Mouse (Mus musculus) midbrain, embryonic 11.5 days (tissue): ENCODE data around the gene Trim13. TPM values are rescaled to one million over a fixed set of nuclear protein-coding genes. Genes with fewer than 3 reads are reported as not detected.
A peak's percentile ranks its signal among the peaks of the same experiment; 100 is the strongest.
"Not testable (repeated sequence)": the region's sequence is repeated elsewhere in the genome, so short reads cannot be mapped to it uniquely, and the experiment has no call there.

Source experiments
- ATAC-seq: fragments of 200-750 bp; cut with Nextera tagmentation; 2 replicates; pipeline ENCODE4 v1.8.0; 2017; ENCODE audit warnings: moderate TSS enrichment, moderate library complexity; ENCODE audit not compliant: low FRiP score
- DNase-seq: peaks from one replicate; pipeline ENCODE4 v3.0.0; 2015; ENCODE audit warnings: low spot score; ENCODE audit errors: missing footprints
- H3K27ac ChIP-seq: fragments of 300-500 bp; sonication (generic); 2 replicates; pipeline ENCODE4 v1.5.1; 2014; ENCODE audit warnings: low read depth, low read length
- H3K27me3 ChIP-seq: fragments of 300-500 bp; sonication (generic); 2 replicates; pipeline ENCODE4 v1.6.1; 2014; ENCODE audit warnings: mild to moderate bottlenecking, low read length, moderate library complexity, mixed read lengths; ENCODE audit not compliant: control insufficient read depth, insufficient read depth
- H3K36me3 ChIP-seq: fragments of 300-500 bp; sonication (generic); 2 replicates; pipeline ENCODE4 v1.6.1; 2014; ENCODE audit warnings: mild to moderate bottlenecking, low read length, moderate library complexity, mixed read lengths; ENCODE audit not compliant: control insufficient read depth, insufficient read depth
- H3K4me1 ChIP-seq: fragments of 300-500 bp; sonication (generic); 2 replicates; pipeline ENCODE4 v1.6.1; 2014; ENCODE audit warnings: low read length; ENCODE audit not compliant: control insufficient read depth, insufficient read depth
- H3K4me2 ChIP-seq: fragments of 300-500 bp; sonication (generic); 2 replicates; pipeline ENCODE4 v1.6.1; 2014; ENCODE audit warnings: mild to moderate bottlenecking, moderate library complexity
- H3K4me3 ChIP-seq: fragments of 300-500 bp; sonication (generic); 2 replicates; pipeline ENCODE4 v1.5.1; 2014; ENCODE audit warnings: low read depth, low read length
- H3K9ac ChIP-seq: fragments of 300-500 bp; sonication (generic); 2 replicates; pipeline ENCODE4 v1.6.1; 2014; ENCODE audit warnings: low read length
- H3K9me3 ChIP-seq: fragments of 300-500 bp; sonication (generic); 2 replicates; pipeline ENCODE4 v1.6.1; 2016; ENCODE audit warnings: low read length; ENCODE audit not compliant: control insufficient read depth
- WGBS: fragments of 180-500 bp; shearing (Covaris S2); extraction: QIAGEN DNeasy Blood & Tissue Kit; methylation state at CpG from one replicate; pipeline ENCODE4 v1.1.7; 2014; 5-methylcytosine and 5-hydroxymethylcytosine counted together
- polyA plus RNA-seq: library from polyadenylated mRNA; unstranded; fragments of >200 nt; fragmentation: Nextera tagmentation; extraction: Ambion mirVana; gene quantifications from 2 replicates; pipeline ENCODE4 v1.2.1, GENCODE M21; 2014

The Trim13 gene
- polyA plus RNA-seq, 1 experiment from 2014 or later: 28.7 TPM

GRCm38 (mm10) chr14:61604081-61604480 is 6.0 kb downstream of the Trim13 start:
- WGBS: 96% methylated on average over 3 of the region's 3 CpGs
- no peak for ATAC-seq
- Histone ChIP-seq H3K4me1 (peaks cover 3% of the 10 kb centered on the region; the same call in 1 of the 2 replicates), H3K4me2 (no peak overlapping the region), H3K36me3 (no peaks in the 10 kb centered on the region), H3K9ac (no peak overlapping the region), H3K4me3 (no peak overlapping the region), H3K27ac (no peak overlapping the region), H3K27me3 (no peaks in the 10 kb centered on the region), H3K9me3 (no peaks in the 10 kb centered on the region)
- no peak for DNase-seq

GRCm38 (mm10) chr14:61606088-61606487 is 8.0 kb downstream of the Trim13 start:
- H3K4me2 ChIP-seq, H3K27ac ChIP-seq, H3K4me3 ChIP-seq, H3K27me3 ChIP-seq, DNase-seq, H3K9me3 ChIP-seq, ATAC-seq, H3K36me3 ChIP-seq, H3K4me1 ChIP-seq, H3K9ac ChIP-seq: not testable (repeated sequence)
- WGBS: 84% methylated on average over 2 of the region's 2 CpGs

GRCm38 (mm10) chr14:61607157-61607556 is 9.1 kb downstream of the Trim13 start, which contains the start of gene Kcnrg:
Kcnrg (plus strand) TSS chr14:61607457.
- Histone ChIP-seq H3K9ac (no peak within 1 kb of the TSS), H3K4me2 (no peak within 1 kb of the TSS), H3K36me3 (no peaks in the 10 kb centered on the region), H3K4me3 (no peak within 1 kb of the TSS), H3K27me3 (no peaks in the 10 kb centered on the region), H3K9me3 (no peaks in the 10 kb centered on the region), H3K4me1 (no peaks in the 10 kb centered on the region), H3K27ac (no peak within 1 kb of the TSS)
- ATAC-seq: no peak
- 90% methylated on average over 3 of the region's 3 CpGs for WGBS
- no peak for DNase-seq

- H3K9ac ChIP-seq: no peak overlapping the region
- 94% methylated on average over 5 of the region's 5 CpGs for WGBS
- H3K27ac ChIP-seq: no peak overlapping the region
- H3K9me3 ChIP-seq: no peaks in the 10 kb centered on the region
- H3K4me1 ChIP-seq: no peaks in the 10 kb centered on the region
- no peak overlapping the region for H3K4me3 ChIP-seq
- DNase-seq: no peak
- H3K27me3 ChIP-seq: no peaks in the 10 kb centered on the region
- H3K36me3 ChIP-seq: no peaks in the 10 kb centered on the region
- ATAC-seq: no peak
- no peak overlapping the region for H3K4me2 ChIP-seq
Measured at GRCm38 (mm10) chr14:61611766-61612165, 13.7 kb downstream of the Trim13 start.

GRCm38 (mm10) chr14:61613319-61613718 is 15.3 kb downstream of the Trim13 start:
- Histone ChIP-seq H3K9me3 (no peaks in the 10 kb centered on the region), H3K27ac (no peak overlapping the region), H3K4me3 (no peak overlapping the region), H3K4me1 (no peaks in the 10 kb centered on the region), H3K27me3 (no peaks in the 10 kb centered on the region), H3K9ac (no peak overlapping the region), H3K36me3 (no peaks in the 10 kb centered on the region), H3K4me2 (no peak overlapping the region)
- 92% methylated on average over 2 of the region's 2 CpGs for WGBS
- DNase-seq: no peak
- no peak for ATAC-seq

GRCm38 (mm10) chr14:61620371-61620770 is 22.3 kb downstream of the Trim13 start:
- 88% methylated on average over 2 of the region's 2 CpGs for WGBS
- Histone ChIP-seq H3K4me3 (no peak overlapping the region), H3K27ac (no peak overlapping the region), H3K4me2 (no peak overlapping the region), H3K4me1 (no peaks in the 10 kb centered on the region), H3K36me3 (no peaks in the 10 kb centered on the region), H3K9me3 (no peaks in the 10 kb centered on the region), H3K27me3 (no peaks in the 10 kb centered on the region), H3K9ac (no peak overlapping the region)
- no peak for ATAC-seq
- DNase-seq: no peak

- ATAC-seq: no peak
- no peaks in the 10 kb centered on the region for H3K36me3 ChIP-seq
- H3K4me1 ChIP-seq: no peaks in the 10 kb centered on the region
- no peak overlapping the region for H3K4me3 ChIP-seq
- H3K9me3 ChIP-seq: no peaks in the 10 kb centered on the region
- no peaks in the 10 kb centered on the region for H3K27me3 ChIP-seq
- no peak overlapping the region for H3K27ac ChIP-seq
- H3K9ac ChIP-seq: no peak overlapping the region
- no peak for DNase-seq
- no peak overlapping the region for H3K4me2 ChIP-seq
Measured at GRCm38 (mm10) chr14:61635969-61636368, 37.9 kb downstream of the Trim13 start.

GRCm38 (mm10) chr14:61642668-61643067 is 44.6 kb downstream of the Trim13 start:
- no peak for DNase-seq
- Histone ChIP-seq H3K36me3 (no peaks in the 10 kb centered on the region), H3K9me3 (no peaks in the 10 kb centered on the region), H3K4me2 (no peak overlapping the region), H3K4me3 (no peak overlapping the region), H3K27me3 (no peaks in the 10 kb centered on the region), H3K4me1 (no peaks in the 10 kb centered on the region), H3K27ac (no peak overlapping the region), H3K9ac (no peak overlapping the region)
- 74% methylated on average over 1 of the region's 1 CpGs for WGBS
- ATAC-seq: no peak

GRCm38 (mm10) chr14:61645547-61645946 is 47.5 kb downstream of the Trim13 start:
- no peak for ATAC-seq
- H3K9me3 ChIP-seq: no peaks in the 10 kb centered on the region
- H3K4me3 ChIP-seq: no peak overlapping the region
- no peaks in the 10 kb centered on the region for H3K27me3 ChIP-seq
- no peak overlapping the region for H3K27ac ChIP-seq
- no peak overlapping the region for H3K4me2 ChIP-seq
- DNase-seq: peak; percentile 82
- WGBS: 52% methylated on average over 1 of the region's 1 CpGs
- H3K9ac ChIP-seq: no peak overlapping the region
- no peaks in the 10 kb centered on the region for H3K36me3 ChIP-seq
- H3K4me1 ChIP-seq: no peaks in the 10 kb centered on the region
